Mouse (Mus musculus): ENCODE measurements around the gene Sctr. TPM values are rescaled to one million over a fixed set of nuclear protein-coding genes. Genes with fewer than 3 reads are reported as not detected.

Sctr gene
- polyA plus RNA-seq, 1 experiment: 0.96 TPM

DNA sequence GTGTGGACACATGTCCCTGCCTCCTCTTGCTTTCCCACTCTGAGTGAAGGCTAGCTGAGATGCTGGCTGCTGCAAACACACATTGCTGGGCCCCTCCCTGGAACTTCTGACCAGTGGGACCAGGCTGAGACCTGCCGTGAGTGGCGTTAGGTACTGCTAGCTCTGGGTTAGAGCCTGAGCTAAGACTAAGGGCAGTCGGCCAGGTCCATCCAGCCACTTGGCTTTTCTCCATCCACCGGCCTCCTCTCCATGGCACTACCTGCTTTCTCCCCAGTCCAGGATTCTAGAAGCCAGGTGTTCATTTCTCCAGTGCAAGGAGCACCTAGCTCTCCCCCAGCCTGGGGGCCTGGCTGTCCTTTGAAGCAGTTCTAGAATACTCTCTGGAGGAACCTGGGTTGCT is 68.2 kb downstream of the Sctr start:
- H3K36me3 ChIP-seq (ENCODE audit: control insufficient read depth, insufficient read depth, low read length): no peaks in the 10 kb centered on the region
- peaks cover 12% of the 10 kb centered on the region; the same call in 1 of the 2 replicates for H3K27me3 ChIP-seq (ENCODE audit: control insufficient read depth, insufficient read depth, low read length)
- 93% methylated on average over 4 of the region's 4 CpGs for WGBS
- no peak for DNase-seq
- TF ChIP-seq POLR2A (IDR thresholded peaks at IDR 0.05; ENCODE audit: control insufficient read depth, extremely low read depth, insufficient read depth, low read length, poor library complexity) (no peak), CTCF (IDR thresholded peaks at IDR 0.05; ENCODE audit: borderline replicate concordance, control insufficient read depth, extremely low read depth, insufficient read depth, low read length, poor library complexity) (no peak)
- H3K4me3 ChIP-seq (ENCODE audit: control insufficient read depth, insufficient read depth, low read length): no peak overlapping the region
- H3K27ac ChIP-seq (ENCODE audit: control insufficient read depth, insufficient read depth, low read length): no peak overlapping the region
- H3K4me1 ChIP-seq (replicated peaks; ENCODE audit: control insufficient read depth, insufficient read depth, low read length): 0 out of 2 replicates have a peak, but pooled peaks cover 5% of the 10 kb centered on the region

DNA sequence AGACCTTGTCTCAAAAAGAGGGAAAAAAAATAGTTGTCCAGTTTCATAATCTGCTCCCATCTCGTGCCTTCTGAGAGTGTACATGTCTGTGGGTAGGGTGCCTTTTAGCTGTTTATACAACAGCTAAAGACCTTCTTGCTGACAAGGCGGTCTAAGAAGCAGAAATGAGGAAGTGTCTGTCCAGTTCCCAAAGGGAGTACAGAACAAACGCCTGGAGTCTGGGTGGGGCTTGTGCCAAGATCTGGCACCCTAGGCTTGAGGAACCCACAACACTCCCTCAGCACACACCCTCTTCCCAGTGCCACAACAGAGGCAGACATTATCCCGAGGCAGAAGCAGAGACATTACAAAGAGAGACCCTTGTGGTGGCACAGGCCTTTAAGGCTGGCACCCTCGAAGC is 68.8 kb downstream of the Sctr start:
- 31% methylated on average over 5 of the region's 5 CpGs for WGBS
- no peaks in the 10 kb centered on the region for H3K36me3 ChIP-seq (ENCODE audit: control insufficient read depth, insufficient read depth, low read length)
- no peak for TF ChIP-seq POLR2A (IDR thresholded peaks at IDR 0.05; ENCODE audit: control insufficient read depth, extremely low read depth, insufficient read depth, low read length, poor library complexity)
- no peak for TF ChIP-seq CTCF (IDR thresholded peaks at IDR 0.05; ENCODE audit: borderline replicate concordance, control insufficient read depth, extremely low read depth, insufficient read depth, low read length, poor library complexity)
- H3K4me3 ChIP-seq (ENCODE audit: control insufficient read depth, insufficient read depth, low read length): no peak overlapping the region
- DNase-seq: no peak
- 0 out of 2 replicates have a peak, but pooled peaks cover 5% of the 10 kb centered on the region for H3K4me1 ChIP-seq (replicated peaks; ENCODE audit: control insufficient read depth, insufficient read depth, low read length)
- peaks cover 12% of the 10 kb centered on the region; the same call in 1 of the 2 replicates for H3K27me3 ChIP-seq (ENCODE audit: control insufficient read depth, insufficient read depth, low read length)
- H3K27ac ChIP-seq (ENCODE audit: control insufficient read depth, insufficient read depth, low read length): no peak overlapping the region

DNA sequence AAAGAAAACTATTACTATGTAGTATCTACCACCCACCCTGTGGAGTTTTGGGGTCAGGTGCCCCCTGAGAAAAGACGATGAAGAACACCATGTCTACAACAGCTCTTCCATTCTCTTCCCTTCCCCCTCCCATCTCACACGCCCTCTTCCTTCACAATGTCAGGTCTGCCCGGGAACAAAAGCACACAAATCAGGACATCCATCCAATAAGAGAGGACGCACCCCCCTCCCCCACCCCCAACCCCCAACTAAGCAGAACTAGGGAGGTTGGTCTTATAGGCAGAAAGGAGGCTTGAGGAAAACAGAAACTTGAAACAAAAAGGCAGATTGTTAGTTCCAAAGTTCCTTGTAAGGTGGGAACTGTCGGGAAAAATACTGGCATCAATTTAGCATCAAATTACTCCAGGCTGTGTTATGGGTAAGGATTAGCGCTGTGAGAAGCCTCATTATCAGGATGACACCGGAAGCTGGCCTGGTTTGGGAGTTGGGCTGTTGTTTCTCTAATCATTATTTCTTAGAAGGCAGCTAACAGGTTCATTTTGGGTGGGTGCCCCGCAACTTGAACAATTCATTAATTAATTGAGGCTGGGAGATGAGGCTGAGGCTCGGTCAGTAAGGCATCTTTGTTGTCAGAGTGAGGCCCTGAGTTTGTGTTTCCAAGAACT is 71.2 kb downstream of the Sctr start:
- TF ChIP-seq POLR2A (IDR thresholded peaks at IDR 0.05; ENCODE audit: control insufficient read depth, extremely low read depth, insufficient read depth, low read length, poor library complexity): no peak
- no peak for TF ChIP-seq CTCF (IDR thresholded peaks at IDR 0.05; ENCODE audit: borderline replicate concordance, control insufficient read depth, extremely low read depth, insufficient read depth, low read length, poor library complexity)
- WGBS: 80% methylated on average over 9 of the region's 9 CpGs
- H3K4me1 ChIP-seq (replicated peaks; ENCODE audit: control insufficient read depth, insufficient read depth, low read length): 0 out of 2 replicates have a peak, but pooled peaks cover 5% of the 10 kb centered on the region
- no peaks in the 10 kb centered on the region for H3K36me3 ChIP-seq (ENCODE audit: control insufficient read depth, insufficient read depth, low read length)
- DNase-seq: no peak
- H3K27me3 ChIP-seq (ENCODE audit: control insufficient read depth, insufficient read depth, low read length): peaks cover 10% of the 10 kb centered on the region; the same call in 1 of the 2 replicates
- H3K4me3 ChIP-seq (ENCODE audit: control insufficient read depth, insufficient read depth, low read length): no peak overlapping the region
- H3K27ac ChIP-seq (ENCODE audit: control insufficient read depth, insufficient read depth, low read length): no peak overlapping the region

DNA sequence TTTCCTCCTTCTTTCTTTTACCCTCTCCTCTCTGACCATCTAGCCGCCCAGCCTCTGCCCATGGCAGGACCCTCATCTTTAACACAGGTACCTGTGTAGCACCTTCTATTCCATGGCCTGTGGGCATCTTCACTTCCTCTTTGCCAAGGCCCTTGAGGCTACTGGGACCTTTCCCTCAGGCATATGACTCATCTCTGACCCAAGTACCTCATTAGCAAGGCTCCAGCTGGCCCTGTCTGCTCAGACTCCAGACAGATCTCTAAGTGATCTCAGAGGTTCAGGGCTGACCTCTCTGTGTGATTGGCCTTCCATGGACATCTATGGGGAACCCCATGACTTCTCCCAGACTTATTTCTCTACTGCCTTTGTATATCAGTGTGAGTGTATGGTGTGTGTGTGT is 73.9 kb downstream of the Sctr start:
- 91% methylated on average over 1 of the region's 1 CpGs for WGBS
- Histone ChIP-seq H3K27me3 (ENCODE audit: control insufficient read depth, insufficient read depth, low read length) (no peaks in the 10 kb centered on the region), H3K36me3 (ENCODE audit: control insufficient read depth, insufficient read depth, low read length) (no peaks in the 10 kb centered on the region), H3K4me3 (ENCODE audit: control insufficient read depth, insufficient read depth, low read length) (no peak overlapping the region), H3K4me1 (replicated peaks; ENCODE audit: control insufficient read depth, insufficient read depth, low read length) (no peaks in the 10 kb centered on the region), H3K27ac (ENCODE audit: control insufficient read depth, insufficient read depth, low read length) (no peak overlapping the region)
- TF ChIP-seq POLR2A (IDR thresholded peaks at IDR 0.05; ENCODE audit: control insufficient read depth, extremely low read depth, insufficient read depth, low read length, poor library complexity): no peak
- no peak for TF ChIP-seq CTCF (IDR thresholded peaks at IDR 0.05; ENCODE audit: borderline replicate concordance, control insufficient read depth, extremely low read depth, insufficient read depth, low read length, poor library complexity)
- DNase-seq: no peak

DNA sequence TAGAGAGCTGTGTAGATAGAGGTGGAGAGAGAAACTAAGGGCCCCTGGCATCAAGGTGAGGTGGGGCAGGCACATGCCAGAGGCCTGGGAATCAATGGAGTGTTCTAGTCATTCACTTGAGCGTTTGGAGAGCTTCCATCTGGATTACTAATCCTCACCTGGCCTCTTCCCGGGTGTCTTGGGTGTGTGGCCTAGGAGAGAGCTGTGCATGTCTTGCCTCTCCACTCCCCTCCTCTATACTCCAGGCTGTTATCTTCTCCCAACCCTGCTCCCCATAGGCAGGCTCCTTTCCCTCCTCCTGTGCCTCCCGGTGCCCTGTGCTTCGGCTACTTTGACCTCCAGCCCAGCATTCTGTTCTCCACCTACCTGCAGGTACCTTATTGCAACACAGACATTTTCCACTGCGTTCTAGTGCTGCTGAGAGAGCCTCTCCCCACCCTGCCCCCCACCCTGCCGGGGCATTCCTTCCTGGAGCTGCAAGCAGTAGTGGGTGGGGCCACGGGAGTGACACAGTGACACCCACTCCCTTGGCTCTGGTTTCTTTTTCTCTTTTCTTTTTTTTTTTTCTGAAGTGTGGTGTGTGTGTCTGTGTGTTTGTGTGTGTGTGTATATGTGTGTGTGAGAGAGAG is 76.4 kb downstream of the Sctr start:
- WGBS: 69% methylated on average over 7 of the region's 7 CpGs
- DNase-seq: no peak
- Histone ChIP-seq H3K36me3 (ENCODE audit: control insufficient read depth, insufficient read depth, low read length) (no peaks in the 10 kb centered on the region), H3K27ac (ENCODE audit: control insufficient read depth, insufficient read depth, low read length) (no peak overlapping the region), H3K4me1 (replicated peaks; ENCODE audit: control insufficient read depth, insufficient read depth, low read length) (no peaks in the 10 kb centered on the region), H3K27me3 (ENCODE audit: control insufficient read depth, insufficient read depth, low read length) (no peaks in the 10 kb centered on the region), H3K4me3 (ENCODE audit: control insufficient read depth, insufficient read depth, low read length) (no peak overlapping the region)
- TF ChIP-seq CTCF (IDR thresholded peaks at IDR 0.05; ENCODE audit: borderline replicate concordance, control insufficient read depth, extremely low read depth, insufficient read depth, low read length, poor library complexity) (no peak), POLR2A (IDR thresholded peaks at IDR 0.05; ENCODE audit: control insufficient read depth, extremely low read depth, insufficient read depth, low read length, poor library complexity) (no peak)

DNA sequence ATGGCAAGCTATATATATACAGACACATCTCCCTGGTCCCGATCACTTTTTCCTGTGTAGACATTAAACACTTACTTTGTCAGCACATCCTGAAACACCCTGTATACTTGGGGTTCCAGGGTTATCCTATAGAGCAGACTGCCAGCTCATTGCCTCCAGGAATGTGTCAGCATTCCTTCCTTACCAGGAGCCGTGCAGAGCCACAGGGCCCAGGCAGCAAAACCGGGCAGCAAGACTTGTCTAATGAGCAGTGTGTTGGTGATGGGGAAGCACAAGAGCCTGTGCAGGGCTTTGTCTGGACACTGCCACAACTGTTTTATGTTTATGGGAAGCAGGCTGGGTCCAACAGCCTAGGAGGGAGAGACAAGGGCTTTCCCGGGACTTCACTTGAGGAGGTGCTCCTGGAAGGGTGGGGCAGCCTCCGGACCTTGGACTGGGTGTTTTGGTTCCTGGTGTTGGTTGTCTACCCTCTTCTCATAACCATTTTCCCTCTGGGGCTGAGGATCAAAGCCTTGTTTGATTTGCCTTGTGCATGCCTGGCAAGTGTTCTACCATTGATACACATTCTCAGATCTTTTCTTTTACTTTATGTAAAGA is 77.3 kb downstream of the Sctr start:
- H3K27ac ChIP-seq (ENCODE audit: control insufficient read depth, insufficient read depth, low read length): no peak overlapping the region
- no peaks in the 10 kb centered on the region for H3K4me1 ChIP-seq (replicated peaks; ENCODE audit: control insufficient read depth, insufficient read depth, low read length)
- H3K27me3 ChIP-seq (ENCODE audit: control insufficient read depth, insufficient read depth, low read length): no peaks in the 10 kb centered on the region
- no peak overlapping the region for H3K4me3 ChIP-seq (ENCODE audit: control insufficient read depth, insufficient read depth, low read length)
- TF ChIP-seq POLR2A (IDR thresholded peaks at IDR 0.05; ENCODE audit: control insufficient read depth, extremely low read depth, insufficient read depth, low read length, poor library complexity) (no peak), CTCF (IDR thresholded peaks at IDR 0.05; ENCODE audit: borderline replicate concordance, control insufficient read depth, extremely low read depth, insufficient read depth, low read length, poor library complexity) (no peak)
- H3K36me3 ChIP-seq (ENCODE audit: control insufficient read depth, insufficient read depth, low read length): no peaks in the 10 kb centered on the region
- DNase-seq: no peak
- 87% methylated on average over 5 of the region's 5 CpGs for WGBS

Data from thymus, adult 2 months (tissue).